Mouse (Mus musculus) kidney, postnatal 0 days (tissue): ENCODE data around the gene Asic1. TPM values are rescaled to one million over a fixed set of nuclear protein-coding genes. Genes with fewer than 3 reads are reported as not detected.
A peak's percentile ranks its signal among the peaks of the same experiment; 100 is the strongest.

Source experiments
- ATAC-seq: fragments of 200-750 bp; cut with Nextera tagmentation; replicated peaks from 2 replicates; pipeline ENCODE4 v1.8.0; 2017; ENCODE audit warnings: low read depth, moderate number of reproducible peaks, moderate TSS enrichment, moderate library complexity; ENCODE audit not compliant: low FRiP score
- DNase-seq: peaks from one replicate; pipeline ENCODE4 v3.0.0-alpha.2; 2016; ENCODE audit warnings: low spot score
- H3K27ac ChIP-seq: fragments of 300-500 bp; sonication (generic); 2 replicates; pipeline ENCODE4 v1.5.1; 2014; ENCODE audit warnings: mild to moderate bottlenecking
- H3K27me3 ChIP-seq: fragments of 300-500 bp; sonication (generic); 2 replicates; pipeline ENCODE4 v1.6.1; 2014; ENCODE audit warnings: low read length, mixed read lengths; ENCODE audit not compliant: insufficient read depth
- H3K36me3 ChIP-seq: fragments of 300-500 bp; sonication (generic); 2 replicates; pipeline ENCODE4 v1.6.1; 2014; ENCODE audit warnings: low read length, mixed read lengths; ENCODE audit not compliant: insufficient read depth
- H3K4me1 ChIP-seq: fragments of 300-500 bp; sonication (generic); replicated peaks from 2 replicates; pipeline ENCODE4 v1.6.1; 2014; ENCODE audit warnings: antibody characterized with exemption, low read length, mixed read lengths; ENCODE audit not compliant: insufficient read depth
- H3K4me2 ChIP-seq: fragments of 300-500 bp; sonication (generic); 2 replicates; pipeline ENCODE4 v1.6.1; 2014; ENCODE audit warnings: mild to moderate bottlenecking, low read length, moderate library complexity, mixed read lengths
- H3K4me3 ChIP-seq: fragments of 300-500 bp; sonication (generic); replicated peaks from 2 replicates; pipeline ENCODE4 v1.5.1; 2014; ENCODE audit warnings: low read depth, low read length
- H3K9ac ChIP-seq: fragments of 300-500 bp; sonication (generic); 2 replicates; pipeline ENCODE4 v1.6.1; 2014; ENCODE audit warnings: low read depth, low read length
- H3K9me3 ChIP-seq: fragments of 300-500 bp; sonication (generic); replicated peaks from 2 replicates; pipeline ENCODE4 v1.6.1; 2016; ENCODE audit warnings: low read length, inconsistent platforms, mixed read lengths
- CTCF ChIP-seq: IDR thresholded peaks from 2 replicates; pipeline ENCODE4 v1.5.1; 2016; ENCODE audit warnings: antibody characterized with exemption, low read depth, mild to moderate bottlenecking, moderate library complexity
- WGBS: fragments of 180-500 bp; shearing (Covaris S2); extraction: QIAGEN DNeasy Blood & Tissue Kit; methylation state at CpG from one replicate; pipeline ENCODE4 v1.1.7; 2014; 5-methylcytosine and 5-hydroxymethylcytosine counted together
- polyA plus RNA-seq: library from polyadenylated mRNA; unstranded; fragments of >200 nt; fragmentation: Nextera tagmentation; extraction: Ambion mirVana; gene quantifications from 2 replicates; pipeline ENCODE4 v1.2.1, GENCODE M21; 2015

Asic1 gene
- polyA plus RNA-seq, 1 experiment from 2014 or later = 1.1 TPM

GRCm38 (mm10) chr15:99669392-99669791, 776 bp upstream of the Asic1 start:
- WGBS = 0% methylated on average over 1 of the region's 1 CpGs
- Histone ChIP-seq H3K4me1 (peaks cover 10% of the 10 kb centered on the region; the same call in 1 of the 2 replicates), H3K9ac (no peak overlapping the region), H3K9me3 (no peaks in the 10 kb centered on the region), H3K36me3 (no peaks in the 10 kb centered on the region), H3K27me3 (peaks cover 39% of the 10 kb centered on the region; the same call in 1 of the 2 replicates), H3K4me3 (no peak overlapping the region), H3K27ac (no peak overlapping the region), H3K4me2 (no peak overlapping the region)
- no peak for TF ChIP-seq CTCF
- ATAC-seq (no peak), DNase-seq (no peak)

- peak overlapping the region; percentile 51 for H3K9ac ChIP-seq
- peak overlapping the region; percentile 50 for H3K4me3 ChIP-seq
- peaks cover 34% of the 10 kb centered on the region; the same call in 1 of the 2 replicates for H3K27me3 ChIP-seq
- no peak overlapping the region for H3K27ac ChIP-seq
- 0 out of 2 replicates have a peak, but pooled peaks cover 3% of the 10 kb centered on the region for H3K4me1 ChIP-seq
- H3K4me2 ChIP-seq = peak overlapping the region; percentile 98
- peak; percentile 15; the same call in 1 of the 2 replicates for ATAC-seq
- no peak for TF ChIP-seq CTCF
- 7% methylated on average over 16 of the region's 17 CpGs for WGBS
- no peaks in the 10 kb centered on the region for H3K9me3 ChIP-seq
- no peaks in the 10 kb centered on the region for H3K36me3 ChIP-seq
- no peak for DNase-seq
These were observed 949 bp downstream of the Asic1 start for GRCm38 (mm10) chr15:99670964-99671670.

DNA sequence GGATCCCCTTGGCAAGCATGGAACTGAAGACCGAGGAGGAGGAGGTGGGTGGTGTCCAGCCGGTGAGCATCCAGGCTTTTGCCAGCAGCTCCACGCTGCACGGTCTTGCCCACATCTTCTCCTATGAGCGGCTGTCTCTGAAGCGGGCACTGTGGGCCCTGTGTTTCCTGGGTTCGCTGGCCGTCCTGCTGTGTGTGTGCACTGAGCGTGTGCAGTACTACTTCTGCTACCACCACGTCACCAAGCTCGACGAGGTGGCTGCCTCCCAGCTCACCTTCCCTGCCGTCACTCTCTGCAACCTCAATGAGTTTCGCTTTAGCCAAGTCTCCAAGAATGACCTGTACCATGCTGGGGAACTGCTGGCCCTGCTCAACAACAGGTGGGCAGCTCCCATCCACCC, 1.6 kb downstream of the Asic1 start:
- Histone ChIP-seq H3K36me3 (no peaks in the 10 kb centered on the region), H3K9ac (no peak overlapping the region), H3K4me1 (0 out of 2 replicates have a peak, but pooled peaks cover 3% of the 10 kb centered on the region), H3K4me2 (no peak overlapping the region), H3K27ac (no peak overlapping the region), H3K27me3 (peaks cover 29% of the 10 kb centered on the region; the same call in 1 of the 2 replicates), H3K4me3 (no peak overlapping the region), H3K9me3 (no peaks in the 10 kb centered on the region)
- WGBS = 63% methylated on average over 14 of the region's 14 CpGs
- ATAC-seq (no peak), DNase-seq (no peak)
- TF ChIP-seq CTCF = no peak

GRCm38 (mm10) chr15:99674866-99675265, 4.7 kb downstream of the Asic1 start:
- H3K4me3 ChIP-seq = no peak overlapping the region
- no peak for TF ChIP-seq CTCF
- DNase-seq (no peak), ATAC-seq (no peak)
- H3K4me1 ChIP-seq = 0 out of 2 replicates have a peak, but pooled peaks cover 3% of the 10 kb centered on the region
- H3K27me3 ChIP-seq = peaks cover 28% of the 10 kb centered on the region; the same call in 1 of the 2 replicates
- H3K27ac ChIP-seq = no peak overlapping the region
- H3K9me3 ChIP-seq = no peaks in the 10 kb centered on the region
- 82% methylated on average over 3 of the region's 3 CpGs for WGBS
- H3K36me3 ChIP-seq = no peaks in the 10 kb centered on the region
- no peak overlapping the region for H3K9ac ChIP-seq
- no peak overlapping the region for H3K4me2 ChIP-seq

DNA sequence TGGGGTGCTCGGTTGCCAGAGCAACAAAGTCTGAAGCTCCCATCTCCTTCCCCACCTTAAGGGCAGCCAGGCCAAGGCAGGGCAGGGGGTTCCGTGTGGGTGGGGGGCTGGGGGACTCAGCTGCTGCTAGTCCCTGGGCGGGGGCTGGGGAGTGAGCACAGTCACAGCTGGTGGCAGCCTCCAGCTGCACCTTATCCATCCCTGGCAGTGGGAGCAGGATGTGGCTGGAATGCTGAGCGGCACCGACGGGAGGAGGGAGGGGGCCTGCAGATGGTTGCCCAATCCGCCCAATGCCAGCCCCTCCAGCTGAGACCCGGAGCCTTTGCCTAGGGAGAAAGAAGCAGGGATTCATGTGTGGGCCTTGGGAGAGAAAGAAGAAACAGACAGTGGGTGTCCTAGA, 6.9 kb downstream of the Asic1 start:
- ATAC-seq = 0 out of 2 replicates have a peak, but pooled peaks have one; percentile 41
- Histone ChIP-seq H3K4me2 (no peak overlapping the region), H3K9me3 (no peaks in the 10 kb centered on the region), H3K36me3 (no peaks in the 10 kb centered on the region), H3K4me1 (no peaks in the 10 kb centered on the region), H3K4me3 (no peak overlapping the region), H3K27me3 (0 out of 2 replicates have a peak, but pooled peaks cover 8% of the 10 kb centered on the region), H3K9ac (no peak overlapping the region), H3K27ac (no peak overlapping the region)
- DNase-seq = no peak
- TF ChIP-seq CTCF = no peak
- 33% methylated on average over 8 of the region's 8 CpGs for whole genome bisulfite sequencing

DNA sequence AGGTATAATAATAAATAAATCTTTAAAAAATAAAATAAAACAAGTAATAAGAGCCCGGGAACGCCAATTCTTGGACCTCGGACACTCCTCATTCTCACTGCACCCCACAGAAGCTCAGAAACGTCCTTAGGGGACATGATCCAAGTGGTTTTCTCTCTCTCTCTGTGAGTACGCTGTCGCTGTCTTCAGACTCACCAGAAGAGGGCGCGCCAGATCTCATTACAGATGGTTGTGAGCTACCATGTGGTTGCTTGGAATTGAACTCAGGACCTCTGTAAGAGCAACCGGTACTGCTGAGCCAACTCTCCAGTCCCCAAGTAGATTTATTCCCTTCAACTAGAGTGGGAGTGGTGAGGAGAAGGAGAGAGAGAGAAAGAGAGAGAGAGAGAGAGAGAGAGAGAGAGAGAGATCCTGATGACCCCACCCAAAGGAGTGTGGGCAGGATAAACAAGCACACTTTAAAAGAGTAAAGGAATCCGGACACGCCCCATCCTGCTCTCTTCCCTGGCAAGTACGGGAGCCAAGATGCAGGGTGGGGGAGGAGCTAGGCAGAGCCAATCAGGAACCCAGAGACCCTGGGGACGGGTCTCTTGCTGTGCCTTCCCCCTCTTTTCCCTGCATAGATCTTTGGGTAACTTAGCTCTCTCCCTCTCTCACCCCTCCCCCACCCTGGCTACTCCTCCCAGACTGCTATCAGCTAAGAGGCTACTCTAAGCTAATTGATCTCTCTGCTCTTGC, 8.1 kb downstream of the Asic1 start:
- H3K36me3 ChIP-seq = no peaks in the 10 kb centered on the region
- H3K27me3 ChIP-seq = 0 out of 2 replicates have a peak, but pooled peaks cover 3% of the 10 kb centered on the region
- no peak overlapping the region for H3K4me3 ChIP-seq
- no peak overlapping the region for H3K27ac ChIP-seq
- H3K4me1 ChIP-seq = no peaks in the 10 kb centered on the region
- H3K4me2 ChIP-seq = no peak overlapping the region
- H3K9ac ChIP-seq = no peak overlapping the region
- 15% methylated on average over 13 of the region's 13 CpGs for WGBS
- DNase-seq = peak; percentile 57
- no peaks in the 10 kb centered on the region for H3K9me3 ChIP-seq
- peak; percentile 33; the same call in 1 of the 2 replicates for ATAC-seq
- peak; percentile 57 for TF ChIP-seq CTCF
